Mouse (Mus musculus) cerebellum, adult 9-11 months (tissue): ENCODE data around the gene Pnmt.
"Not testable (repeated sequence)": the region's sequence is repeated elsewhere in the genome, so short reads cannot be mapped to it uniquely, and the experiment has no call there.

Source experiments
- DNase-seq: peaks from one replicate; pipeline ENCODE4 v3.0.0; 2022

Gene Pnmt

GRCm38 (mm10) chr11:98358161-98359083 lies 27.8 kb upstream of the Pnmt start, which contains the start of gene Stard3:
TSS of gene Stard3 (plus strand) at chr11:98358368.
- DNase-seq, result peak; percentile 89

- DNase-seq, result no peak
Measured at GRCm38 (mm10) chr11:98360866-98361521, 25.3 kb upstream of the Pnmt start.

DNA sequence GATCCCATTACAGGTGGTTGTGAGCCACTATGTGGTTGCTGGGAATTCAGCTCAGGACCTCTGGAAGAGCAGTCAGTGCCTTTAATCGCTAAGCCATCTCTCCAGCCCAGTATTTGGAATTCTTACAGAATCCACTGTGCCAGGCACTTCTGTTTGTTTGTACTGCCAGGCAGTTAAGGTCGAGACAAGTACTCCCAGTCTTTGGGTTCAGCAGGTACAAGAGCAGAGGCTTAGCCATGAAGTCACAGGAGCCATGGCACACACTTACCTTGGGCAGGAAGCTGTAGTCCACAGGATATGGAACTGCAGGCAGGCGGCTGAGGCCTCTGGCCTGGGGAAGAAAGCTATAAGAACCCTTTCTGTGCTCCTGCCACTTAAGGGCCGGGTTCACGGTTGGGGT lies 22.4 kb upstream of the Pnmt start:
- DNase-seq, result no peak

GRCm38 (mm10) chr11:98364410-98364809 lies 21.8 kb upstream of the Pnmt start:
- no peak for DNase-seq

- DNase-seq, result no peak
Measured at GRCm38 (mm10) chr11:98366290-98366689, 20.0 kb upstream of the Pnmt start.

DNA sequence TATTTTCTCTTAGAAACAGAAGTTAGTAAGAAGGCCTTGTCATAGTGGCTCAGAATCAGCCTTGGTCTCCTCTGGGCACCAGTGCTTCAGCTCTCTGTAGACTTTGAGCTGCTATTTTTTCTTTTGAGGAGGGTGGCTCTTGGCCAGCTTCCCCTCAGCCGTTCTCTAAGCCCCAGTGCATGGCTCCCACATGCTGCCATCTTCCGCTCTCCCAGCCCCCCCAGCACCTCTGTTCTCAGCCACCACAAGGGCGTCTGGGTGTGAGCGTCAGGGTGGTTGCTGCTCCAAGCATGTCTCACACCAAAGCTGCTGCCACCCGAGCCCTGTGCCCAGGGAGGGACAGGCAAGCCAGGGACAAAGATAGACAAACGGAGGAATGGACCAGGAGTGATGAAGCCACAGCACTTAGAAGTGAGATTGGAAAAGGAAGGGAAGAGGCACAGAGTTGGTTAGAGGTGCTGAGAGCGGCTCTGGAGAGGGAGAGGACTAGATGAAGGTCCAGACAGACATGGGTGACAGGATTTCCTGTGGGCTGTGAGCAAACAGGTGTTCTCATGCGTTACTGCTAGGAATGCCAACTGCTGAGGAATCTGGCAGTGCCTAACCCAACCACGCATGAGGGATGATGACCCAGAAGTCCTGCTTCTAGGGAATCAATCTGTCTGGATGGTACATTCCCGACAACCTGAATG lies 18.9 kb upstream of the Pnmt start:
- DNase-seq, result no peak

GRCm38 (mm10) chr11:98367863-98368186 lies 18.4 kb upstream of the Pnmt start:
- no peak for DNase-seq

- peak; percentile 77 for DNase-seq
Measured at GRCm38 (mm10) chr11:98369337-98369736, 16.9 kb upstream of the Pnmt start.

- DNase-seq, result peak; percentile 37
Measured at GRCm38 (mm10) chr11:98370588-98370987, 15.7 kb upstream of the Pnmt start.

DNA sequence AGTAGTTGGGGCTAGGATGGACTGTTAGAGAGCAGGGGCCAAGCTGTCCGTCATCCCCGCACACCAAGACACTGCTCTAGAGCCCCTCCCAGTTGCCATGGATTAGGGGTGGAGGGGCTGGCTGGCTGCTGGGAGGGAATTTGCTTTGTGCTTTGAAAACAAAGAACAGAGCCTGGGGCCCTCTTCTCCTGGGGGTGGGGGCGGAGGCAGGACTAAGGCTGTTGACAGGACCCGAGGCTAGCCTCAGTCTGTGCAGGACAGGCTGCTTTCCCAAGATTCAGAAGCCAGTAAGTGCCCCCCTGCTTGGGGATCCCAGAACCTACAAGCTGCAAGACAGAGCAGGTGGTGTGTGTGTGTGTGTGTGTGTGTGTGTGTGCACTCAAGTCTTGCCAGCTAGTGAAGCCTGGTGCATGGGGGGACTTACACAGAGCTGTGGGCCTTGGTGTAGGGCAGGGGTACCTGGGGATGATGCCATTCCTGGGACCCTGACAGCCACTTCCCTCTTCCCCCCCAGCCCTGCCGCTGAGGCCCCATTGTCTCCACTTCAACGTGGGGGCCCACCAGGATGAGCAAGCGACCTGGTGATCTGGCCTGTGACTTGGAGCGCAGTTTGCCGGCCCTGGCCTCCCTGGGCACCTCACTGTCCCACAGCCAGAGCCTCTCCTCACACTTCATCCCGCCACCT lies 14.6 kb upstream of the Pnmt start:
- peak; percentile 37 for DNase-seq

GRCm38 (mm10) chr11:98372406-98372805 lies 13.8 kb upstream of the Pnmt start:
- DNase-seq, result peak; percentile 62

- DNase-seq, result no peak
Measured at GRCm38 (mm10) chr11:98373244-98373643, 13.0 kb upstream of the Pnmt start.

DNA sequence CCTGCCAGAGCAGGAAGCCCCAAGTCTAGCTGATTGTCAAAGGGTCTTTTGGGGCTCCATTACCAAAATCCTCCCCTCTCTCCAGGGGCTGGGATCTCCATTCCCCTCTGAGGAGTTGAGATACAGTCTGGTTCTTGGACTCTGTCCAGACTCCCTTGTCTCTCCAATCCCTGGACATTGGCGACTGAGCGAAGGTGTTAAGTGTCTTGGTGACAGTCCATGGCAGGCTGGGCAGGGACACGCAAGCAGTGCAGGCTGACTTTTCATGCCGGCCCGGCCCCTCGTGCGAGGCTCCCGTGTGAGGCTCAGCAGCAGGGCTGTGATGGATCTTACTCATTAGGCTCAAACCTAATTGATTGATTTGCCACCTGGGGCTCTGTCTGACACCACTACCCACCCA lies 12.0 kb upstream of the Pnmt start:
- DNase-seq, result no peak

- no peak for DNase-seq
Measured at GRCm38 (mm10) chr11:98376756-98377155, 9.5 kb upstream of the Pnmt start.

DNA sequence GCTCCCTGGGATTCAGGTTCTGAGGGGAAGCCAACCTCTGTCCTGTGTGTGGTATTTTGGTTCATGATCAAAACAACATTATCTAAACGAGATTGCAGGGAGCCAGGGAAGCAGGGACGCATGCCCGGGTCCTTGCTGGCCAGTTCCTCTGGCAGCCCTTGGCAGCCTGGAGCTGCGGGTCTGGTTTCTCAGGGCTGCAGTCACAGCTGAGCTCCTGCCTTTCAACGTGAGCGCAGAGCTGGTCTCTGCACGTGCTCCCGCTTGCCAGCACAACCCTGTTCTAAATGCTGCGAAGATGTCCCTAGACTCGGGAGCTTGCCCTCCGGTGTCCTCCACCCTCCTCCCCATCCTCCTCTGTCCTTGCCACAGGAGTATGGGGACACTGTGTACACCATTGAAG lies 8.5 kb upstream of the Pnmt start:
- DNase-seq, result no peak

GRCm38 (mm10) chr11:98379379-98379778 lies 6.9 kb upstream of the Pnmt start:
- no peak for DNase-seq

- peak; percentile 76 for DNase-seq
Measured at GRCm38 (mm10) chr11:98380106-98380505, 6.1 kb upstream of the Pnmt start.

DNA sequence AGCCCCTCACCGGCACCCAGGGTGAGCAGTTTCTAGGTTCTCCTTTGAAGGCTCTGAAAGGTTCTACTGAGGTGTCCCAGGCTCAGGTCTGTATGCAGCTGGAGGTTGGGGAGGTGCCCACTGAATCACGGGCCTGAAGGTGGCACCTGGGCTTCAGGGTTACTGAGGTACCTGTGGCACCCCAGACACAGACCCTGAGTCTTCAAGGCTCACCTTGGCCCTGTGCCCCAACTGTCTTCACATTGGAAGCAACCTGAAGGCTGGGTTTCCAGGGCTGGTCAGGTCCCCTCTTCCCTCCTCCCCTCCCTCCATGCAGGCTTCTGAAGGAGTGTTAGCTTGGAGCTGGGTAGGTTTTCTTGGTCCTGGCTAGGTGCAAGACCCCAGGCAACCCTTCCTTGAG lies 4.6 kb upstream of the Pnmt start:
- no peak for DNase-seq

GRCm38 (mm10) chr11:98382405-98382804 lies 3.8 kb upstream of the Pnmt start:
- DNase-seq, result not testable (repeated sequence)

GRCm38 (mm10) chr11:98383261-98384030 lies 2.8 kb upstream of the Pnmt start, which contains the start of gene Tcap:
TSS of gene Tcap (plus strand) at chr11:98383811.
- DNase-seq, result peak; percentile 87

DNA sequence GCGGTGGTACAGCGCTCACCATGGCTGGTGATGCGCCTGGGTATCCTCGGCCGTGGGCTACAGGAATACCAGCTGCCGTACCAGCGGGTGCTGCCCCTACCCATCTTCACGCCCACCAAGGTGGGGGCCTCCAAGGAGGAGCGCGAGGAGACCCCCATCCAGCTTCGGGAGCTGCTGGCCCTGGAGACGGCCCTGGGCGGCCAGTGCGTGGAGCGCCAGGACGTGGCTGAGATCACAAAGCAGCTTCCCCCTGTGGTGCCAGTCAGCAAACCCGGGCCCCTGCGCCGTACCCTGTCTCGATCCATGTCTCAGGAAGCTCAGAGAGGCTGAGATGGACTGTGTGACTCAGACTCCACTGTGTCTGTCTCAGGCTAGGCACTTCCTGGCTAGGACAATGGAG lies 2.0 kb upstream of the Pnmt start:
- no peak for DNase-seq
